12 mouse cellular contexts compared by ENCODE assay signal in genomic region chr4:131267760-131268159, GRCm38 (mm10).
DNase-seq lines count a peak whose midpoint lies in the region; ATAC-seq lines count a peak whose summit lies in the region.
"Had no signal": no experiment of that assay in that cellular context is flagged by ENCODE, and none has a peak within 500 bp of the region (broad histone marks: within the 10 kb centered on the region; RNA-seq: fewer than 3 reads in every experiment).

No protein-coding gene starts in this region.

- no peak overlapping the region for H3K9ac ChIP-seq in embryonic facial prominence, embryonic 14.5 days (ENCODE audit: low read depth, low read length)
- H3K9ac ChIP-seq in limb, embryonic 12.5 days (replicated peaks) = no peak overlapping the region
- H3K9ac ChIP-seq: hindbrain, embryonic 15.5 days; liver, embryonic 13.5 days had no signal

- H3K4me1 ChIP-seq in embryonic facial prominence, embryonic 14.5 days (ENCODE audit: control insufficient read depth, insufficient read depth, low read length) = no peaks in the 10 kb centered on the region
- H3K4me1 ChIP-seq in embryonic facial prominence, embryonic 10.5 days = peaks cover 14% of the 10 kb centered on the region
- peaks cover 21% of the 10 kb centered on the region for H3K4me1 ChIP-seq in limb, embryonic 12.5 days (replicated peaks)
- peaks cover 14% of the 10 kb centered on the region for H3K4me1 ChIP-seq in limb, embryonic 10.5 days
- H3K4me1 ChIP-seq: liver, embryonic 13.5 days had no signal

- no peak overlapping the region for H3K4me2 ChIP-seq in embryonic facial prominence, embryonic 14.5 days (ENCODE audit: low read depth, low read length)
- H3K4me2 ChIP-seq in limb, embryonic 12.5 days = no peak overlapping the region
- H3K4me2 ChIP-seq: hindbrain, embryonic 15.5 days; liver, embryonic 13.5 days had no signal

- intact Hi-C loops in heart, postnatal 14 days (cut with DNase I) = loop anchor here (5.0 kb wide), 1 partner anchor 220 kb away; no protein-coding TSS in a partner anchor

- H3K27ac ChIP-seq in embryonic facial prominence, embryonic 14.5 days (replicated peaks; ENCODE audit: low read depth, low read length) = no peak overlapping the region
- no peak overlapping the region for H3K27ac ChIP-seq in embryonic facial prominence, embryonic 10.5 days (replicated peaks)
- 0 out of 2 replicates have a peak overlapping the region, but pooled peaks have one; percentile 23 for H3K27ac ChIP-seq in limb, embryonic 12.5 days
- H3K27ac ChIP-seq in limb, embryonic 10.5 days = no peak overlapping the region
- H3K27ac ChIP-seq: hindbrain, embryonic 15.5 days; liver, embryonic 13.5 days had no signal

- 34% methylated on average over 10 of the region's 10 CpGs for WGBS in embryonic facial prominence, embryonic 14.5 days
- WGBS in embryonic facial prominence, embryonic 10.5 days = 72% methylated on average over 10 of the region's 10 CpGs
- WGBS in limb, embryonic 12.5 days = 57% methylated on average over 10 of the region's 10 CpGs
- WGBS in limb, embryonic 10.5 days = 74% methylated on average over 10 of the region's 10 CpGs

- H3K27me3 ChIP-seq in embryonic facial prominence, embryonic 14.5 days (replicated peaks; ENCODE audit: control insufficient read depth, insufficient read depth, low read length) = no peaks in the 10 kb centered on the region; the same call in 1 of the 2 replicates
- peaks cover 51% of the 10 kb centered on the region for H3K27me3 ChIP-seq in embryonic facial prominence, embryonic 10.5 days (replicated peaks; ENCODE audit: low read depth, poor library complexity, severe bottlenecking)
- H3K27me3 ChIP-seq in limb, embryonic 12.5 days = peaks cover 31% of the 10 kb centered on the region
- peaks cover 51% of the 10 kb centered on the region for H3K27me3 ChIP-seq in limb, embryonic 10.5 days (ENCODE audit: low read depth, poor library complexity, severe bottlenecking)
- H3K27me3 ChIP-seq: liver, embryonic 13.5 days; Patski had no signal

- no peaks in the 10 kb centered on the region for H3K9me3 ChIP-seq in embryonic facial prominence, embryonic 14.5 days (ENCODE audit: control insufficient read depth, low read length)
- no peaks in the 10 kb centered on the region for H3K9me3 ChIP-seq in embryonic facial prominence, embryonic 10.5 days
- no peaks in the 10 kb centered on the region for H3K9me3 ChIP-seq in limb, embryonic 12.5 days
- no peaks in the 10 kb centered on the region for H3K9me3 ChIP-seq in limb, embryonic 10.5 days (replicated peaks)
- H3K9me3 ChIP-seq: hindbrain, embryonic 15.5 days; liver, embryonic 13.5 days had no signal

- DNase-seq in embryonic facial prominence, embryonic 14.5 days (ENCODE audit: low spot score) = peak; percentile 83
- DNase-seq in embryonic facial prominence, embryonic 10.5 days (ENCODE audit: low spot score) = no peak
- DNase-seq in limb, embryonic 10.5 days (ENCODE audit: low spot score) = no peak
- DNase-seq in heart, postnatal 14 days = peak; percentile 55
- peak; percentile 28 for DNase-seq in lung, postnatal 25 days (ENCODE audit: low spot score)
- no peak for DNase-seq in left cerebral cortex, adult 8-10 months (ENCODE audit: low spot score in 2 of 2)
- no peak for DNase-seq in left cerebral cortex, adult 11 months (ENCODE audit: low spot score)
- DNase-seq: liver, embryonic 13.5 days had no signal

- no peak for ATAC-seq in embryonic facial prominence, embryonic 14.5 days (ENCODE audit: low read depth)
- ATAC-seq in limb, embryonic 12.5 days (ENCODE audit: insufficient number of reproducible peaks, insufficient read depth, low FRiP score, low TSS enrichment, low read depth) = no peak
- ATAC-seq: Patski had no signal

- no peaks in the 10 kb centered on the region for H3K36me3 ChIP-seq in embryonic facial prominence, embryonic 14.5 days (ENCODE audit: control insufficient read depth, insufficient read depth, low read length)
- H3K36me3 ChIP-seq in embryonic facial prominence, embryonic 10.5 days (replicated peaks) = no peaks in the 10 kb centered on the region
- no peaks in the 10 kb centered on the region for H3K36me3 ChIP-seq in limb, embryonic 12.5 days
- H3K36me3 ChIP-seq in limb, embryonic 10.5 days = no peaks in the 10 kb centered on the region
- H3K36me3 ChIP-seq: hindbrain, embryonic 15.5 days; liver, embryonic 13.5 days had no signal

- H3K4me3 ChIP-seq in embryonic facial prominence, embryonic 14.5 days (ENCODE audit: low read depth, low read length) = no peak overlapping the region
- H3K4me3 ChIP-seq in embryonic facial prominence, embryonic 10.5 days = no peak overlapping the region
- no peak overlapping the region for H3K4me3 ChIP-seq in limb, embryonic 12.5 days (replicated peaks)
- H3K4me3 ChIP-seq in limb, embryonic 10.5 days = no peak overlapping the region
- H3K4me3 ChIP-seq: hindbrain, embryonic 15.5 days; liver, embryonic 13.5 days; myocyte had no signal

Comparison
In these comparisons a context has a peak if more than half of its experiments do, and no peak if none do; other contexts are left out.
1. DNase-seq: peak in embryonic facial prominence, embryonic 14.5 days (single experiment), heart, postnatal 14 days (2 of 2) and lung, postnatal 25 days (single experiment); none in embryonic facial prominence, embryonic 10.5 days (single experiment), limb, embryonic 10.5 days (single experiment), left cerebral cortex, adult 8-10 months (0 of 2) and left cerebral cortex, adult 11 months (single experiment).